Mouse (Mus musculus): ENCODE measurements around the gene Bub3. TPM values are rescaled to one million over a fixed set of nuclear protein-coding genes. Genes with fewer than 3 reads are reported as not detected.

Gene Bub3
- total RNA-seq, 2 experiments from 2014 or later = 85.9 to 164 TPM

GRCm38 (mm10) chr7:131555301-131556081, 4.5 kb upstream of the Bub3 start:
- ATAC-seq (replicated peaks; ENCODE audit: poor library complexity) = no peak

GRCm38 (mm10) chr7:131556116-131556515, 3.9 kb upstream of the Bub3 start:
- ATAC-seq (replicated peaks; ENCODE audit: poor library complexity) = no peak

GRCm38 (mm10) chr7:131556541-131557271, 3.3 kb upstream of the Bub3 start:
- no peak for ATAC-seq (replicated peaks; ENCODE audit: poor library complexity)

GRCm38 (mm10) chr7:131557751-131558150, 2.3 kb upstream of the Bub3 start:
- no peak for ATAC-seq (replicated peaks; ENCODE audit: poor library complexity)

GRCm38 (mm10) chr7:131560697-131561042, 648 bp downstream of the Bub3 start:
- peak; percentile 11 for ATAC-seq (replicated peaks; ENCODE audit: poor library complexity)

GRCm38 (mm10) chr7:131575246-131575645, 15.2 kb downstream of the Bub3 start:
- ATAC-seq (replicated peaks; ENCODE audit: poor library complexity) = no peak

GRCm38 (mm10) chr7:131582178-131582577, 22.2 kb downstream of the Bub3 start:
- no peak for ATAC-seq (replicated peaks; ENCODE audit: poor library complexity)

GRCm38 (mm10) chr7:131585551-131585950, 25.5 kb downstream of the Bub3 start:
- no peak for ATAC-seq (replicated peaks; ENCODE audit: poor library complexity)

GRCm38 (mm10) chr7:131597779-131598482, 37.9 kb downstream of the Bub3 start:
- ATAC-seq (replicated peaks; ENCODE audit: poor library complexity) = no peak

- ATAC-seq (replicated peaks; ENCODE audit: poor library complexity) = no peak
Observed at GRCm38 (mm10) chr7:131598483-131598824, 38.4 kb downstream of the Bub3 start.

GRCm38 (mm10) chr7:131602106-131602505, 42.1 kb downstream of the Bub3 start:
- no peak for ATAC-seq (replicated peaks; ENCODE audit: poor library complexity)

- ATAC-seq (replicated peaks; ENCODE audit: poor library complexity) = no peak
Observed at GRCm38 (mm10) chr7:131603186-131603585, 43.2 kb downstream of the Bub3 start.

- ATAC-seq (replicated peaks; ENCODE audit: poor library complexity) = no peak
Observed at GRCm38 (mm10) chr7:131604946-131605345, 44.9 kb downstream of the Bub3 start.

GRCm38 (mm10) chr7:131605481-131605880, 45.5 kb downstream of the Bub3 start:
- ATAC-seq (replicated peaks; ENCODE audit: poor library complexity) = no peak

GRCm38 (mm10) chr7:131608049-131608448, 48.0 kb downstream of the Bub3 start:
- ATAC-seq (replicated peaks; ENCODE audit: poor library complexity) = no peak

GRCm38 (mm10) chr7:131609677-131610076, 49.7 kb downstream of the Bub3 start:
- no peak for ATAC-seq (replicated peaks; ENCODE audit: poor library complexity)

Other genes with a start within 250 kb of the Bub3 start
- 0.17 TPM in 1 of 2 replicates, not detected in the other for gene Cuzd1, start 237.9 kb upstream of the Bub3 start, total RNA-seq (2015)
- not detected in 2 replicates for gene Cuzd1, start 237.9 kb upstream of the Bub3 start, total RNA-seq (2017)
- not detected in 2 replicates for gene Fam24b, start 230.7 kb upstream of the Bub3 start, total RNA-seq (2015)
- not detected in 2 replicates for gene Fam24b, start 230.7 kb upstream of the Bub3 start, total RNA-seq (2017)
- gene Fam24a, start 226.4 kb upstream of the Bub3 start, total RNA-seq (2015) = not detected in 2 replicates
- gene Fam24a, start 226.4 kb upstream of the Bub3 start, total RNA-seq (2017) = not detected in 2 replicates
- 11.0 and 21.7 TPM in 2 replicates for gene 2310057M21Rik, start 197.5 kb upstream of the Bub3 start, total RNA-seq (2015)
- 5.6 and 8.7 TPM in 2 replicates for gene 2310057M21Rik, start 197.5 kb upstream of the Bub3 start, total RNA-seq (2017)
- gene Pstk, start 189.1 kb upstream of the Bub3 start, total RNA-seq (2015) = 31.2 and 36.4 TPM in 2 replicates
- 13.8 and 33.4 TPM in 2 replicates for gene Pstk, start 189.1 kb upstream of the Bub3 start, total RNA-seq (2017)
- gene Ikzf5, start 149.7 kb upstream of the Bub3 start, total RNA-seq (2015) = 27.7 and 30.6 TPM in 2 replicates
- gene Ikzf5, start 149.7 kb upstream of the Bub3 start, total RNA-seq (2017) = 25.3 and 31.2 TPM in 2 replicates
- gene Acadsb, start 149.6 kb upstream of the Bub3 start, total RNA-seq (2015) = 27.5 and 27.8 TPM in 2 replicates
- gene Acadsb, start 149.6 kb upstream of the Bub3 start, total RNA-seq (2017) = 39.9 and 46.6 TPM in 2 replicates
- gene Hmx3, start 17.4 kb upstream of the Bub3 start, total RNA-seq (2015) = not detected in 2 replicates
- not detected in 2 replicates for gene Hmx3, start 17.4 kb upstream of the Bub3 start, total RNA-seq (2017)
- gene Hmx2, start 11.4 kb upstream of the Bub3 start, total RNA-seq (2015) = 0.15 TPM in 1 of 2 replicates, not detected in the other
- not detected in 2 replicates for gene Hmx2, start 11.4 kb upstream of the Bub3 start, total RNA-seq (2017)